Mouse (Mus musculus): ENCODE measurements around the gene Lifr.

DNA sequence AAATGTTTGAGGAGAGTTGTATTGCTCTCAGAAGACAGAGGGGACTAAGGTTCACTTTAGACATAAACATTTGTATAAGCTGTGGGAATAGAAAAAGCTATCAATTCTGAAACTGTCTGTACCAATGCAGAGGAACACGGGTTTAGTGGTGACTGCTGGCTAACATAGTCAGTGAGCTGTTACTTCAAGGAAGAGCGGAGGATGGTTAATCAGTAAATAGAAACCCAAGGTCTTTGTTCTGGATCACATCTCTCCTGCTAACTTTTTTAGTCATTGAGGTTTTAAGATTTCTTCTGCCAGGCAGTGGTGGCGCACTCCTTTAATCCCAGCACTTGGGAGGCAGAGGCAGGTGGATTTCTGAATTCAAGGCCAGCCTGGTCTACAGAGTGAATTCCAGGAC, 23.7 kb upstream of the Lifr start:
- TF ChIP-seq EP300 (IDR thresholded peaks at IDR 0.05; ENCODE audit: low read depth): no peak
- TF ChIP-seq CTCF (IDR thresholded peaks at IDR 0.05; ENCODE audit: low read depth): no peak
